Mouse (Mus musculus) heart, embryonic 10.5 days (tissue): ENCODE results near the gene Sdf2. TPM values are rescaled to one million over a fixed set of nuclear protein-coding genes. Genes with fewer than 3 reads are reported as not detected.
"Not testable (repeated sequence)": the region's sequence is repeated elsewhere in the genome, so short reads cannot be mapped to it uniquely, and the experiment has no call there.

ENCODE experiments used
- DNase-seq: peaks from one replicate; pipeline ENCODE4 v3.0.0-alpha.2; 2017; ENCODE audit warnings: low spot score
- H3K27ac ChIP-seq: fragments of 300-500 bp; sonication (generic); 2 replicates; pipeline ENCODE4 v1.5.1; 2016; ENCODE audit warnings: mild to moderate bottlenecking
- H3K27me3 ChIP-seq: fragments of 300-500 bp; sonication (generic); 2 replicates; pipeline ENCODE4 v1.6.1; 2016; ENCODE audit warnings: mild to moderate bottlenecking; ENCODE audit not compliant: poor library complexity, insufficient read depth, severe bottlenecking
- H3K36me3 ChIP-seq: fragments of 300-500 bp; sonication (generic); 2 replicates; pipeline ENCODE4 v1.6.1; 2016; ENCODE audit warnings: mild to moderate bottlenecking, moderate library complexity
- H3K4me1 ChIP-seq: fragments of 300-500 bp; sonication (generic); 2 replicates; pipeline ENCODE4 v1.6.1; 2016; ENCODE audit warnings: mild to moderate bottlenecking
- H3K4me3 ChIP-seq: fragments of 300-500 bp; sonication (generic); 2 replicates; pipeline ENCODE4 v1.5.1; 2016; ENCODE audit warnings: mild to moderate bottlenecking, moderate library complexity
- H3K9me3 ChIP-seq: fragments of 300-500 bp; sonication (generic); 2 replicates; pipeline ENCODE4 v1.6.1; 2016; ENCODE audit warnings: mild to moderate bottlenecking, moderate library complexity
- WGBS: fragments of 180-500 bp; shearing (Covaris S2); methylation state at CpG from one replicate; pipeline ENCODE4 v1.1.7; 2016; 5-methylcytosine and 5-hydroxymethylcytosine counted together
- polyA plus RNA-seq: library from polyadenylated mRNA; unstranded; fragments of >200 nt; fragmentation: Nextera tagmentation; extraction: Ambion mirVana; gene quantifications from 2 replicates; pipeline ENCODE4 v1.2.1, GENCODE M21; 2016

The Sdf2 gene
- polyA plus RNA-seq, 1 experiment from 2014 or later: 49.0 TPM

DNA sequence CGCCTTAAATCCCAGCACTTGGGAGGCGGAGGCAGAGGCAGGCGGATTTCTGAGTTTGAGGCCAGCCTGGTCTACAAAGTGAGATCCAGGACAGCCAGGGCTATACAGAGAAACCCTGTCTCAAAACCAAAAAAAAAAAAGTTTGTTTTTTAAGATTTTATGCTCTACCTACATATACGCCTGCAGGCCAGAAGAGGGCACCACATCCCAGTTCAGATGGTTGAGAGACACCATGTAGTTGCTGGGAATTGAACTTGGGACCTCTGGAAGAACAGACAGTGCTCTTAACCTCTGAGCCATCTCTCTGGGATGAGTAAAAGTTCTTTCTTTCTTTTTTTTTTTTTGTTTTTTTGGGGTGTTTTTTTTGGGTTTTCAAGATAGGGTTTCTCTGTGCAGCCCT is 30.6 kb downstream of the Sdf2 start:
- H3K4me1 ChIP-seq, H3K27ac ChIP-seq, H3K9me3 ChIP-seq, H3K27me3 ChIP-seq, DNase-seq, H3K4me3 ChIP-seq: not testable (repeated sequence)
- WGBS: 93% methylated on average over 4 of the region's 4 CpGs
- H3K36me3 ChIP-seq: peaks cover 100% of the 10 kb centered on the region

GRCm38 (mm10) chr11:78278853-78279252 is 33.3 kb downstream of the Sdf2 start:
- no peaks in the 10 kb centered on the region for H3K9me3 ChIP-seq
- H3K27me3 ChIP-seq: no peaks in the 10 kb centered on the region
- H3K4me1 ChIP-seq: no peaks in the 10 kb centered on the region
- H3K36me3 ChIP-seq: peaks cover 100% of the 10 kb centered on the region
- no peak for DNase-seq
- no peak overlapping the region for H3K27ac ChIP-seq
- H3K4me3 ChIP-seq: no peak overlapping the region
- WGBS: 80% methylated on average over 7 of the region's 7 CpGs

DNA sequence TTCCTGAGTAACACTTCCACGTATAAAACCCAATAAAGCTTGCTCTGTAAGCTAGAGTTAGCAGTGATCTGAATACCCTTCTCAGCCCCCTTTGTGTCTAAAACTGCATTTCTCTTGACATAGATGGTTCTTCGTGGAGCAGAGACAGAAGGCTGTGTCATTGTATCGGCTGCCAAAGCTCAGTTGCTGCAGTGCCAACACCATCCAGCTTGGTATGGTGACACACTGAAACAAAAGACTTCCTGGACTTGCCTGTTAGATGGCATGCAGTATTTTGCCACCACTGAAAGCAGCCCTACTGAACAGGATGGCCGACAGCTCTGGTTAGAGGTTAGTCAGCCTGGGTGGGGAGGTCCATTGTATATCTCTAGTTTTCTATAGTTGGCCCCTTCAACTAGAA is 34.0 kb downstream of the Sdf2 start:
- no peaks in the 10 kb centered on the region for H3K9me3 ChIP-seq
- 91% methylated on average over 4 of the region's 4 CpGs for WGBS
- no peak overlapping the region for H3K4me3 ChIP-seq
- DNase-seq: no peak
- H3K27ac ChIP-seq: no peak overlapping the region
- no peaks in the 10 kb centered on the region for H3K4me1 ChIP-seq
- H3K27me3 ChIP-seq: no peaks in the 10 kb centered on the region
- H3K36me3 ChIP-seq: peaks cover 100% of the 10 kb centered on the region

- Histone ChIP-seq H3K4me3 (no peak overlapping the region), H3K27ac (no peak overlapping the region), H3K4me1 (no peaks in the 10 kb centered on the region), H3K27me3 (no peaks in the 10 kb centered on the region), H3K36me3 (peaks cover 90% of the 10 kb centered on the region), H3K9me3 (no peaks in the 10 kb centered on the region)
- DNase-seq: no peak
- 90% methylated on average over 7 of the region's 7 CpGs for WGBS
These were observed 43.7 kb downstream of the Sdf2 start for GRCm38 (mm10) chr11:78289146-78289763.

DNA sequence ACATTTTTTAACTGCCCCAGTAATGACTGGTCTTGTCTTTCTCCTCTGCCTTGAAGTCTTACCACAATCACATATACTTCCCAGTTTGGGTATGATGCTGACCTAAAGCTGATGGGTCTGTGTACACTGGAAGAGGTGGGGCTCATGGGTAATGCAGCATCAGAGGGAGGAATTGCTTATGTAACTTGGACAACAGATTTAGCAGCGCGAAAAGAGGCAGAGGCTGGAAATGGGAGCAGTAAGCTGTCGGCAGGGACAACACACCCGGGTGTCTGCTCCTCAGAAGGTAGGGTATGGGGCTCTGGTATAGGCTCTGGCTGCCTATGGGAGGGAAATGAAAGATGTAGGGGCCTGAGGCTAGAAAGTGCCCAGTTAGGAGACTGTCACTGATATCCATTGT is 45.1 kb downstream of the Sdf2 start, which contains the start of gene BC030499:
Gene BC030499 (plus strand): TSS at position 188 of the 400 bp plus-strand sequence.
- peaks cover 76% of the 10 kb centered on the region for H3K36me3 ChIP-seq

GRCm38 (mm10) chr11:78294585-78294984 is 49.0 kb downstream of the Sdf2 start:
- H3K27ac ChIP-seq: no peak overlapping the region
- H3K9me3 ChIP-seq: no peaks in the 10 kb centered on the region
- H3K4me1 ChIP-seq: no peaks in the 10 kb centered on the region
- 90% methylated on average over 6 of the region's 6 CpGs for WGBS
- no peak for DNase-seq
- H3K4me3 ChIP-seq: no peak overlapping the region
- peaks cover 39% of the 10 kb centered on the region for H3K36me3 ChIP-seq
- H3K27me3 ChIP-seq: no peaks in the 10 kb centered on the region

More for the DNA sequence above, 45.1 kb downstream of the Sdf2 start, which contains the start of gene BC030499:
- Histone ChIP-seq H3K27ac (no peak within 1 kb of the TSS), H3K27me3 (no peaks in the 10 kb centered on the region), H3K4me1 (no peaks in the 10 kb centered on the region), H3K4me3 (no peak within 1 kb of the TSS), H3K9me3 (no peaks in the 10 kb centered on the region)
- DNase-seq: no peak
- 86% methylated on average over 4 of the region's 4 CpGs for WGBS

DNA sequence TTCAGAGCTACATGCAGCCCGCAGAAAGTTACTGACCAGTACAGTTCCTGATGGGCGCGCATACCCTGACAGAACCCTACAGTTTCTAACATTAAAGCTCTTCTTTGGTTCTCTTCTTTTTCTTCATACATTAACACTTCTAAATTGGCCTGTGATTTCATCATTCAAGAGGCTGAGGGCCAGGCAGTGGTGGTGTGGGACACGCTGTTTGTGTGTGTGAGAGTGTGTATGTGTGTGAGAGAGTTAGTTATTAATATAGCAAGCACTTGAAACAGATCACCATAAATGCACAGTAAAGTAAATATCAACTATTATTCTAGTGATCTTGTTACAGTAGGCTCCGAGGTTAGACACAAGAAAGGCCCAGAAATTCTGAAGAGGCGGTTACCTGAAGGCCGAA is 55.4 kb downstream of the Sdf2 start:
- Histone ChIP-seq H3K36me3 (peaks cover 28% of the 10 kb centered on the region), H3K27ac (peak overlapping the region; percentile 95), H3K9me3 (no peaks in the 10 kb centered on the region), H3K4me3 (peak overlapping the region; percentile 93), H3K27me3 (no peaks in the 10 kb centered on the region), H3K4me1 (peaks cover 6% of the 10 kb centered on the region; the same call in 1 of the 2 replicates)
- no peak for DNase-seq
- 69% methylated on average over 7 of the region's 7 CpGs for WGBS

DNA sequence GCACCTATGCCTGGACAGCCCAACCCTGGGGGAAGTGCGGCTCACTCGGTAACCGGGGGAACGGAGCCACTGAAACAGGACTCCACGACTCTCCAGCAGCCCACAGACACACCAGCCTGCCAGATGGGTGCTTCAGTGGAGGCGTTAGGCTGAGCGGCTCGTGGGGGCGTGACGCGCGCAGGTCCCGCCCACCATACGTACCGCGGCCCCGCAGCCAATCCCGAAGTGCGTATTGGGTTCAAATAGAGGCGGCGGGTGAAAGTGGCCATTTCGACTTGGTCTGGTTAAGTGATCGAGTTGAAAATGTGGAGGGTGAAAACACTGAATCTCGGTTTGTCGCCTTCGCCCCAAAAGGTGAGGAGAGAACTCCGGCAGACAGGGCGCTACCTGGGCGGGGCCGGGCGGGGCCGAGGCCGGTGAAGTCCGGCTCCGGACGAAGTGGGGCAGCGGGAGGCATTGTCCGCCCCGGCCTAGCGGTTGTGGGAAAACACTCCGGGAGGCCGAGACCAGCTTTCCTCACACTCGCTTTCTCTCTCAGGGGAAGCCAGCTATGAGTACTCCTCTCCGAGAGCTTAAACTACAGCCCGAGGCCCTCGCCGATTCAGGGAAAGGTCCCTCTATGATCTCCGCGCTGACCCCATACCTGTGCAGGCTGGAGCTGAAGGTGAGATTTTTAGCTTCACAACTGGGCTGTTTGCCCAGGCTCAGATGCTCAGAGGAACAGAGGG is 56.0 kb downstream of the Sdf2 start, which contains the start of gene Spag5:
Gene Spag5 (plus strand): TSS at position 173 of the 728 bp plus-strand sequence.
- H3K36me3 ChIP-seq: peaks cover 34% of the 10 kb centered on the region
- under 1% methylated on average over 49 of the region's 49 CpGs for WGBS
- H3K27me3 ChIP-seq: no peaks in the 10 kb centered on the region
- H3K4me1 ChIP-seq: peaks cover 6% of the 10 kb centered on the region; the same call in 1 of the 2 replicates
- peak; percentile 97 for DNase-seq
- H3K27ac ChIP-seq: peak within 1 kb of the TSS; percentile 95
- H3K9me3 ChIP-seq: no peaks in the 10 kb centered on the region
- H3K4me3 ChIP-seq: peak within 1 kb of the TSS; percentile 93

Other genes starting within 250 kb of the Sdf2 start
- gene Dhrs13, start 213.5 kb upstream of the Sdf2 start, polyA plus RNA-seq: 14.6 and 16.5 TPM in 2 replicates
- 72.0 and 81.4 TPM in 2 replicates for gene Flot2, start 207.8 kb upstream of the Sdf2 start, polyA plus RNA-seq
- 30.7 and 35.6 TPM in 2 replicates for gene Eral1, start 165.4 kb upstream of the Sdf2 start, polyA plus RNA-seq
- gene Fam222b, start 151.1 kb upstream of the Sdf2 start, polyA plus RNA-seq: 24.0 and 25.5 TPM in 2 replicates
- 57.9 and 88.7 TPM in 2 replicates for gene Traf4, start 80.2 kb upstream of the Sdf2 start, polyA plus RNA-seq
- 15.3 and 16.5 TPM in 2 replicates for gene Nek8, start 69.1 kb upstream of the Sdf2 start, polyA plus RNA-seq
- 16.9 and 18.7 TPM in 2 replicates for gene Tlcd1, start 69.0 kb upstream of the Sdf2 start, polyA plus RNA-seq
- gene Rpl23a, start 62.2 kb upstream of the Sdf2 start, polyA plus RNA-seq: 863 and 999 TPM in 2 replicates
- 63.2 and 88.1 TPM in 2 replicates for gene Rab34, start 57.3 kb upstream of the Sdf2 start, polyA plus RNA-seq
- gene Proca1, start 52.4 kb upstream of the Sdf2 start, polyA plus RNA-seq: 2.9 and 3.3 TPM in 2 replicates
- 28.3 and 29.1 TPM in 2 replicates for gene Supt6, start 241 bp downstream of the Sdf2 start, polyA plus RNA-seq
- 69.3 and 76.7 TPM in 2 replicates for gene 2610507B11Rik, start 16.0 kb downstream of the Sdf2 start, polyA plus RNA-seq
- gene BC030499, start 45.1 kb downstream of the Sdf2 start, polyA plus RNA-seq: 0.23 and 0.69 TPM in 2 replicates
- 39.1 and 39.3 TPM in 2 replicates for gene Spag5, start 55.8 kb downstream of the Sdf2 start, polyA plus RNA-seq
- 11.2 and 17.2 TPM in 2 replicates for gene Aldoc, start 77.2 kb downstream of the Sdf2 start, polyA plus RNA-seq
- gene Pigs, start 82.7 kb downstream of the Sdf2 start, polyA plus RNA-seq: 72.0 and 78.3 TPM in 2 replicates
- gene Unc119, start 97.7 kb downstream of the Sdf2 start, polyA plus RNA-seq: 40.7 and 66.1 TPM in 2 replicates
- gene Foxn1, start 140.8 kb downstream of the Sdf2 start, polyA plus RNA-seq: 0.13 TPM in 1 of 2 replicates, not detected in the other
- gene Slc13a2, start 176.5 kb downstream of the Sdf2 start, polyA plus RNA-seq: not detected in 2 replicates
- gene Slc46a1, start 220.0 kb downstream of the Sdf2 start, polyA plus RNA-seq: 7.8 and 12.8 TPM in 2 replicates